Mouse (Mus musculus): ENCODE measurements at regions not wholly inside any gene's neighbourhood (a gene's known extent, or its start where the extent isn't known, plus 50 kb on each side); places are given as distances from the start of the nearest gene placed in this dataset.

DNA sequence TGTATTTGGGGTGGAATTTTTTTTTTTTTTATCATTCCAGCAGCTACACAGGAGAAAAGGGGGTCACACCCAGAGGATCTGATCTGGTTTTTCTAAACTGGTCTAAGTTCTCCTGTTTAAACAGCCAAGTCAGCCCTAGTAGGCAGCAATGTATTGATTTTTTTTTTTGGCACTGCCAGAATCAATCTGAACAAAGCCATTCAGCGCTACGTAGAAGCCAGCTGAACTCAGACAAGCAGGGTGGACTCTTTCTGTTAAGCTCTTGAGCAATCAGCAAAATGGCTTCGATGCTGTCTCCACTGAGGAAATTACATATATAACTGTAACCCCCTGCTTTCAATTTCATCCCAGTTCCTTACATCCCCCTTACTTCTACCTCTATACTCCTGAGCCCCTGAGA, 230.5 kb downstream of the Gm45692 start:
- Histone ChIP-seq H3K36me3 (no peaks in the 10 kb centered on the region), H3K27me3 (ENCODE audit: insufficient read depth, poor library complexity, severe bottlenecking) (peaks cover 12% of the 10 kb centered on the region; the same call in 1 of the 2 replicates), H3K9me3 (no peaks in the 10 kb centered on the region), H3K4me3 (no peak overlapping the region), H3K27ac (no peak overlapping the region), H3K4me1 (peaks cover 39% of the 10 kb centered on the region)
- DNase-seq (ENCODE audit: low spot score), result no peak
- 82% methylated on average over 3 of the region's 3 CpGs for WGBS

DNA sequence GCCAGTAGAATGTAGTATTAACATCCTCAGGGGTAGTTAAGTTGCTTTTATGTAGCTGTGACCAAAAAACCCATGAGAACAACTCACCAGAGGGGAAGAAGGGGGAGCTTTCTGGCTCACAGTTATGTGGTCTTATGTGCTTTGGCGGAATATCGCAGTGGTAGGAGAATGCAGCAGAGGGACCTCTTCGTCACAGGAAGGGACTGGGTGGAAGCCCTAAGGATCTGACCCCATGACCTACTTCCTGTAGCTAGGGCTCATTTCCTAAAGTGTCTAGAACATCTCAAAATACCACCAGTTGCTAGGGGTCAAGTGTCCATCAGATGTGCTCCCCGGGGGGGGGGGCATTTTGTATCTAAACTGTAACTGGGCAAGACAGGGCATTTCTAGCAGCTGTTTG, 231.3 kb downstream of the Gm45692 start:
- WGBS, result 71% methylated on average over 4 of the region's 4 CpGs

DNA sequence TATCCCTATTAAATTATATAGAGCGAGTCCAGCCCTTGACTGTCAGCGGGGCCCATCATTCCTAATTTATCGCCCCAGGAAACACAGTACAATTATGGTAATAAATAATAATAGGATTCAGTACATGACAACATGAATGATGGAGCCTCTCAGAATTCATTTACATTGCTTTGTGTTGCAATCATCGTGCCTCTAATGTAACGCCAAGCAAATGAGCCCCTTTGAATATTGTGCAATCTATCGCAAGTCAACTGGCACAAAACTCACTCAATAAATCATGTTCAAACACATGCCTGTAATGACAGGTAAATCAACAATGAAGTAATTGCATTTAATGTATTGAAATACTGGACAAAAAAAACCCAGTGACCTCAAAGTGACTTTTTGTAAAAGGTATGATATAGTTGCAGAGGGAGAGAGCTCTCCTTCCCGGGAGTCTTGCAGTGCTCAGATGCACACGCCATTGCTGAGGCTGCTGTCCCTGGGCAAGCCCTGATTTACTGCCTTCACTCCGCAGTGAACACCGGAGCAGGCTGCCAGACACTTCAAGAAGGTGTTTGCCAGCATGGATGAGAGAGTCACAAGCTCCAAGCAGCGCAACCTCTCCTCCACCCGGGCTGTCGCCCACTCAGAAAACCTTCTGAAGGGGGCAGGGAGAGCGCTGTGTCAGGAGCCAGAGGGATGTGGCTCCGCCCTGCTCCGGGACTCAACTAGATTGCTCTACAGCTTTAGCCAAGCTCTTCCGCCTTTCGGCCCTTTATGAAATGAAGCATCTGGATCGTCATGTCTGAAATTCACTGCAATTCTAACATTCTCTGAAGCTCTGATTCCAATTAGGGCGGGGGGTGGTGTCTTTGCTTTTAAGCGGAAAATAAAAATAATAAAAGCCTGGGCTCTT, 232.6 kb downstream of the Gm45692 start:
- Histone ChIP-seq H3K36me3 (no peaks in the 10 kb centered on the region), H3K27me3 (ENCODE audit: insufficient read depth, poor library complexity, severe bottlenecking) (peaks cover 7% of the 10 kb centered on the region; the same call in 1 of the 2 replicates), H3K9me3 (no peaks in the 10 kb centered on the region), H3K27ac (peak overlapping the region; percentile 67; the same call in 1 of the 2 replicates), H3K4me3 (peak overlapping the region; percentile 46), H3K4me1 (peaks cover 40% of the 10 kb centered on the region)
- DNase-seq (ENCODE audit: low spot score), result peak; percentile 76
- 46% methylated on average over 21 of the region's 21 CpGs for WGBS

More for the DNA sequence above, 231.3 kb downstream of the Gm45692 start:
- Histone ChIP-seq H3K4me1 (peaks cover 40% of the 10 kb centered on the region), H3K9me3 (no peaks in the 10 kb centered on the region), H3K36me3 (no peaks in the 10 kb centered on the region), H3K27ac (no peak overlapping the region), H3K4me3 (no peak overlapping the region), H3K27me3 (ENCODE audit: insufficient read depth, poor library complexity, severe bottlenecking) (peaks cover 10% of the 10 kb centered on the region; the same call in 1 of the 2 replicates)
- no peak for DNase-seq (ENCODE audit: low spot score)

DNA sequence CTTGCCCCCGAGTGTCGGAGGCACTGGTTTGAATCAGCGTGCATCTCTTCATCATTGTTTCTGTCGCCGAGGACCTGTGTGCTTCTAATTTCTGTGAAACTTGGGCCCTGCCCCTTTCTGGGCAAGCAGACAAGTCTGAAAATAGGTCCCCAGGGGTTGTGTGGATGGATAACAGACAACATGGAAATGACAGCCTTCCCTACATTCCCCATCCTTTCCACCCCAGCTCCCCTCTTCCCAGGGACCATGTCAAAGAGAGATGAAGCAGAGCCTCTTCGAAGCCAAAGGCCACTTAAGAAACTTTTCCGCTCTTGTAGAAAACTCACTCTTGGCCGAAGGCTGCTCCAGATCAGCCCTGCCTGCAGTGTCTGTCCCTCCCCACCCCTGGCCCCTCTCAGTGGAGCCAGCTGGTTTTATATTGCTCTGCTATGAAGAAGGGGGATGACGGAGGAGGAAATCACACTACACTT, 233.2 kb downstream of the Gm45692 start:
- no peaks in the 10 kb centered on the region for H3K9me3 ChIP-seq
- H3K4me1 ChIP-seq, result peaks cover 40% of the 10 kb centered on the region
- peak; percentile 84 for DNase-seq (ENCODE audit: low spot score)
- no peaks in the 10 kb centered on the region for H3K36me3 ChIP-seq
- 19% methylated on average over 9 of the region's 9 CpGs for WGBS
- H3K27ac ChIP-seq, result peak overlapping the region; percentile 67; the same call in 1 of the 2 replicates
- no peaks in the 10 kb centered on the region for H3K27me3 ChIP-seq (ENCODE audit: insufficient read depth, poor library complexity, severe bottlenecking)
- peak overlapping the region; percentile 46 for H3K4me3 ChIP-seq

DNA sequence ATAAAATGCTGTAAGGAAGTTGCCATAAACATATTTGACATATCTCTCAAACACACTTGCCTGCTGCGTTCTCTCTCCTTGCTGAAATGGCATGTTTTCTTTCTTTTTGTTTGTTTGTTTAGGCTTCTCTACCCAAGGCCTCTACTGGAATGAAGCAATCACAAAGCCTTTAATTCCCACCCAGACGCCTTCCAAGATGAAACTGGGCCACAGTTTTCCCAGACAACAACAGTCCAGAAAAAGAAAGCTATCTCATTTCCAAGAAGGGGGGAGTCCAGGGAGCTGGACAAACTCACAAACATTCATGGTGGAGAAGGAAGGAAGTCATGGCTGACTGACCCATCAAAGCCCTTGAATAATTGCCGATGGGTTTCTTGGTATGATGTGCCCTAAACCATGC, 234.1 kb downstream of the Gm45692 start:
- Histone ChIP-seq H3K27ac (peak overlapping the region; percentile 56; the same call in 1 of the 2 replicates), H3K36me3 (no peaks in the 10 kb centered on the region), H3K9me3 (no peaks in the 10 kb centered on the region), H3K27me3 (ENCODE audit: insufficient read depth, poor library complexity, severe bottlenecking) (no peaks in the 10 kb centered on the region), H3K4me1 (peaks cover 40% of the 10 kb centered on the region), H3K4me3 (no peak overlapping the region)
- 44% methylated on average over 3 of the region's 3 CpGs for WGBS
- peak; percentile 19 for DNase-seq (ENCODE audit: low spot score)

DNA sequence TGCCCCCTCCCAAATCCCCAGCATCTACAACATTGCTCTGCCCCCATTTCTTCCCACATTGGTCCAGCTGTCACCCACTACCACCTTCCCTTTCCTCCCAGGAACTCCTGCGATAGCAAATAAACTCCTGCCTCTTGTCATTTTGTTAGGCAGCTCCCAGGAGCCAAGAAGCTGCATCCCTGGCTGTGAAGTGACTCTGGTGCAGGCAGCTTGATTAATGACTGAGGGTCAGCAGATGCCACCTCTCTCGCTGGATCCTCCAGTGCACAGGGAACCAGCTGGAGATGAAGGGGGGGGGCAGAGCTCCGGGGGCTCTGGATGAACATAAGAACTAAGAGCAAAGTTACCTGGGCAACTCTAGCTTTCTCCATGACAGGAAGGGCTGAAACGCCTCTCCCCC, 235.2 kb downstream of the Gm45692 start:
- WGBS, result 32% methylated on average over 4 of the region's 4 CpGs
- H3K36me3 ChIP-seq, result no peaks in the 10 kb centered on the region
- peak; percentile 19 for DNase-seq (ENCODE audit: low spot score)
- 0 out of 2 replicates have a peak overlapping the region, but pooled peaks have one; percentile 3 for H3K27ac ChIP-seq
- no peaks in the 10 kb centered on the region for H3K9me3 ChIP-seq
- H3K4me1 ChIP-seq, result peaks cover 40% of the 10 kb centered on the region
- H3K27me3 ChIP-seq (ENCODE audit: insufficient read depth, poor library complexity, severe bottlenecking), result no peaks in the 10 kb centered on the region
- no peak overlapping the region for H3K4me3 ChIP-seq

DNA sequence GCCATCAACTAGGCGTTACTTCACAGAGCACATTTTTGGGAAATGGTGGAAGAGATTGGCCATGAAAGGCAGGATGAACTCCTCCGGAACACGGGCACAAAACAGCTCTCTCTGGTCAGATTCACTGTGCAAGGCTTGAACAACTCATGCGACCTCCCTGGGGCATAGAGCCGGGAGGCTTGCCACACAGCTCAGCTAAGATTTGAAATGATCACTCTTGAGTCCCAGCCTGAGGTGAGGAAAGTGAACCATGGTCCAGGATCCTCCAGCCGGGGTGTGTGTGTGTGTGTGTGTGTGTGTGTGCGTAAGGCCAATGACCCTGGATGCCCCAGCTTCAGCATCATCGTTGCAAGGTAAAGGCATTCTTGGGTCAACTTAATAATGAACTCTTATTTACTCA, 237.5 kb downstream of the Gm45692 start:
- H3K4me1 ChIP-seq, result peaks cover 30% of the 10 kb centered on the region
- WGBS, result 81% methylated on average over 8 of the region's 8 CpGs
- no peak overlapping the region for H3K4me3 ChIP-seq
- no peaks in the 10 kb centered on the region for H3K9me3 ChIP-seq
- no peaks in the 10 kb centered on the region for H3K36me3 ChIP-seq
- peak; percentile 69 for DNase-seq (ENCODE audit: low spot score)
- no peak overlapping the region for H3K27ac ChIP-seq
- no peaks in the 10 kb centered on the region for H3K27me3 ChIP-seq (ENCODE audit: insufficient read depth, poor library complexity, severe bottlenecking)

DNA sequence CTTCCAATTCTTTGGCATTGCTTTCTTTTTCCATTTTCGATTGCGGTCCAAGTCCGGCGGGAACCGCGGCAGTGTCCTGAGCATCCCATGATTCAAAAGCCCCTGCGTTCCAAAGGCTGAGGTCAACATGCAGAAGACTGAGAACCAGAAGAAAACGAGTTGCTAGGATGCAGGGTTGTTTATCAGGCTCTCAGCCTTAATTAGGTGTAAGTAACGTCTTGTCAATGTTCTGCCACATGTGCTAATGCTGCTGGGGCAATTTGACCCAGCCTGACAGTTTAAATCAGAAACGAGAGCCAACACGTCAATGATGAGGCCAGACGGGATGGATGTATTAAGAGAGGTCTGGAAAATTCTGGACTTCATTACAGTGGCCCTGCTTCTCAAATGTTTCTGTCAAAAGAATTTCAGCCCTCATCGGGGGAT, 239.4 kb downstream of the Gm45692 start:
- Histone ChIP-seq H3K9me3 (no peaks in the 10 kb centered on the region), H3K27ac (no peak overlapping the region), H3K27me3 (ENCODE audit: insufficient read depth, poor library complexity, severe bottlenecking) (no peaks in the 10 kb centered on the region), H3K4me3 (no peak overlapping the region), H3K36me3 (no peaks in the 10 kb centered on the region), H3K4me1 (peaks cover 11% of the 10 kb centered on the region)
- WGBS, result 65% methylated on average over 13 of the region's 13 CpGs
- peak; percentile 71 for DNase-seq (ENCODE audit: low spot score)

DNA sequence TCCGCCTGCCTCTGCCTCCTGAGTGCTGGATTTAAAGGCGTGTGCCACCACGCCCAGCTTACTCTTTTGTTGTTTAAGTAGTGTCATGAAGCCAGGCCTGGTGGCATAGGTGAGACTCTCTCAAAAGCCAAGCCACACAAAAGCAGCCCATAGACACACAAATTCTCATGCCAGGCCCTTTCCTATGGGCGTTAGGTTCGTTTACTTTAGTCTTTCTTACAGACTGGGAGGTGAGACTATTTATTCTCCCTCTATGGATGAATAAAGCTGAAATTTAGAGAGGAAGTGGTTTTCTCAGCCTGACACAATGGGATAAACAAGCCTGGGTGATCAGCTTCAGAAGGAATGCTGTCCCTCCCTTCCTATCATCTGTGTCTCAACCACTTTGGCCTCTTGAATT, 243.0 kb downstream of the Gm45692 start:
- Histone ChIP-seq H3K4me1 (no peaks in the 10 kb centered on the region), H3K4me3 (no peak overlapping the region), H3K27ac (no peak overlapping the region), H3K9me3 (no peaks in the 10 kb centered on the region), H3K27me3 (ENCODE audit: insufficient read depth, poor library complexity, severe bottlenecking) (no peaks in the 10 kb centered on the region), H3K36me3 (no peaks in the 10 kb centered on the region)
- 82% methylated on average over 5 of the region's 5 CpGs for WGBS
- no peak for DNase-seq (ENCODE audit: low spot score)

DNA sequence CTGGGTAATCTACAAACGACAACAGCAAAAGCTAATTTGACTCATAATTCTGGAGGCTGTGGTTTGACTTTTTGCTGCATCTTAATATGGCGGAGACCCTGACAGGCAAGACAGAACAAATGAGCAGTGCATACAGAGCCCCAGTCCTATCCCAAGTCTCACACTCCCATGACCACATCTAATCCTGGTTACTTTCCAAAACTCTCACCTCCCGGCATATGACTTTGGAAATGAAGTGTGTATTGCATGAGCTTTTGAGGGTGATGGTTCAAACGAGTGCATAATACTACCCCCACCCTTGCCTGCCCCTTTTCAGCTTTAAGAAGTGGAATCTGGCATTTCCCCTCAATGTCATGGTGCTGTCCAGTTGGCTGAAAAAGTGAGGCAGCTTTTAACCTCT, 244.3 kb downstream of the Gm45692 start:
- Histone ChIP-seq H3K27ac (no peak overlapping the region), H3K36me3 (no peaks in the 10 kb centered on the region), H3K9me3 (no peaks in the 10 kb centered on the region), H3K4me1 (no peaks in the 10 kb centered on the region), H3K4me3 (no peak overlapping the region), H3K27me3 (ENCODE audit: insufficient read depth, poor library complexity, severe bottlenecking) (no peaks in the 10 kb centered on the region)
- DNase-seq (ENCODE audit: low spot score), result peak; percentile 6
- 84% methylated on average over 4 of the region's 4 CpGs for WGBS

DNA sequence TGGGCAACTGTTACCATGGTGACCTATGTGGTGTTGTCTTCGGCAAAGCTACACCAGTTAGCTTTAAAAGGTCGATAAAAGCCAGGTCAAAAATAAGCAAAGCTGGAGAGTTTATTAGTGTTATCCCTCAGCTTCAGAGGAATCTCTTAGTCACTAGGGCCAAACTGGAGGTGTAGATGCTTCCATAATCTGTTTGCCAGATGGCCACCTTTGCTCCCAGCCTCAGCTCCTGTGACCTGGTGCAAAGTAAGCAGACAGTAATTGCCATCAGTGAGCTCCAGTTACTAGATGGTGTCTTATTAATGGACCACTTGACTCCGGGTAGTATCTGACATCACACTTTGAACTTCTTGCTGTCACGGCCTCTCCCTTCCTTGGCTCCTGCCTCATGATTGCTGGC, 245.3 kb downstream of the Gm45692 start:
- no peaks in the 10 kb centered on the region for H3K27me3 ChIP-seq (ENCODE audit: insufficient read depth, poor library complexity, severe bottlenecking)
- no peaks in the 10 kb centered on the region for H3K9me3 ChIP-seq
- H3K27ac ChIP-seq, result no peak overlapping the region
- peak; percentile 10 for DNase-seq (ENCODE audit: low spot score)
- no peaks in the 10 kb centered on the region for H3K36me3 ChIP-seq
- H3K4me3 ChIP-seq, result no peak overlapping the region
- WGBS, result 67% methylated on average over 4 of the region's 4 CpGs
- no peaks in the 10 kb centered on the region for H3K4me1 ChIP-seq

DNA sequence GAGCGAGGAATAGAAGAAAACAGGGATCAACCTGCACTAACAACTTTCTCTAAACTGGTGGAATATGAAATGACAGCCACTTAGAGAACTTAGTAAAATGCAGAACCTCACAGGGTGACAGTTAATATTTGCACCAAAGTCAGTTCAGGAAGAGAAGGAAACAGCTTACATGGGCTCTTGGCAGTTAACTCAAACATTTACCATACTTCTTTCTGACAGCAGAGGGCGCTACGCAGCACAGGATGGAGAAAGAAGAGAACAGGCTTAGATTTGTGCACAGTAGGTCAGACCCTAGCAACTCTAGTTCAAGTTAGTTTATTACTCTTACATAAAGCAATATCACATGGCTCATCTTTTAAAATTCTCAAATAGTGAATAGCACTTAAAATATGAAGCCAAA, 261.3 kb downstream of the Gm45692 start:
- no peak for DNase-seq (ENCODE audit: low spot score)
- Histone ChIP-seq H3K27me3 (ENCODE audit: insufficient read depth, poor library complexity, severe bottlenecking) (no peaks in the 10 kb centered on the region), H3K4me3 (no peak overlapping the region), H3K4me1 (peaks cover 6% of the 10 kb centered on the region), H3K9me3 (no peaks in the 10 kb centered on the region; the same call in 1 of the 2 replicates), H3K36me3 (no peaks in the 10 kb centered on the region), H3K27ac (no peak overlapping the region)
- 32% methylated on average over 3 of the region's 3 CpGs for WGBS

DNA sequence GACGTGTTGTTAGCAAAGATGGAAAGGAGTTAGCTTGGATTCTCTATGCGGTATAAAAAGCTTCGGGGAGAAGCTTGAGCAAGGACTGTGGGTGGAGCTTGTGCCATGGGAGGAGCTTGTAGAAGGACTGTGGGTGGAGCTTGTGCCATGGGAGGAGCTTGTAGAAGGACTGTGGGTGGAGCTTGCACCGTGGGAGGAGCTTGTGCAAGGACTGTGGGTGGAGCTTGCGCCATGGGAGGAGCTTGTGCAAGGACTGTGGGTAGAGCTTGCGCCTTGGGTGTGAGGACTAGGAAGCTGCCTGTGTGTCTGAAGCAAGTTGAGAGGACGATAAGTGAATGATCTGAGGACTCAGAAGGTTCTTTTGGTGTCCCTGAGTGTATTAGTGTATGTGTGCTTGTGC, 263.1 kb downstream of the Gm45692 start:
- H3K27ac ChIP-seq, result no peak overlapping the region
- DNase-seq (ENCODE audit: low spot score), result no peak
- no peaks in the 10 kb centered on the region for H3K36me3 ChIP-seq
- WGBS, result 84% methylated on average over 7 of the region's 7 CpGs
- H3K4me1 ChIP-seq, result peaks cover 6% of the 10 kb centered on the region
- no peak overlapping the region for H3K4me3 ChIP-seq
- no peaks in the 10 kb centered on the region for H3K27me3 ChIP-seq (ENCODE audit: insufficient read depth, poor library complexity, severe bottlenecking)
- no peaks in the 10 kb centered on the region for H3K9me3 ChIP-seq

Data from heart, embryonic 10.5 days (tissue).